Mouse (Mus musculus) heart, embryonic 16.5 days (tissue): ENCODE data around the gene Ccdc105. TPM values are rescaled to one million over a fixed set of nuclear protein-coding genes. Genes with fewer than 3 reads are reported as not detected.

Source experiments
- polyA plus RNA-seq: library from polyadenylated mRNA; unstranded; fragments of >200 nt; fragmentation: Nextera tagmentation; extraction: Ambion mirVana; gene quantifications from 2 replicates; pipeline ENCODE4 v1.2.1, GENCODE M21; 2015

Ccdc105 gene
- polyA plus RNA-seq, 1 experiment from 2014 or later: not detected

Other genes with a start within 250 kb of the Ccdc105 start
- gene Olfr1358, start 235.6 kb downstream of the Ccdc105 start, polyA plus RNA-seq: not detected in 2 replicates
- gene Ilvbl, start 178.7 kb downstream of the Ccdc105 start, polyA plus RNA-seq: 94.5 and 96.4 TPM in 2 replicates
- gene Syde1, start 161.1 kb downstream of the Ccdc105 start, polyA plus RNA-seq: 10.8 and 12.2 TPM in 2 replicates
- not detected in 2 replicates for gene Olfr1357, start 135.0 kb downstream of the Ccdc105 start, polyA plus RNA-seq
- gene Casp14, start 34.8 kb downstream of the Ccdc105 start, polyA plus RNA-seq: 0.09 TPM in 1 of 2 replicates, not detected in the other
- 0.16 and 0.27 TPM in 2 replicates for gene Slc1a6, start 27.4 kb upstream of the Ccdc105 start, polyA plus RNA-seq
- gene Olfr1356, start 99.1 kb upstream of the Ccdc105 start, polyA plus RNA-seq: not detected in 2 replicates
- not detected in 2 replicates for gene Olfr1355, start 122.5 kb upstream of the Ccdc105 start, polyA plus RNA-seq
- not detected in 2 replicates for gene Olfr1354, start 160.1 kb upstream of the Ccdc105 start, polyA plus RNA-seq
- not detected in 2 replicates for gene Olfr8, start 197.6 kb upstream of the Ccdc105 start, polyA plus RNA-seq
- not detected in 2 replicates for gene Olfr1353, start 210.2 kb upstream of the Ccdc105 start, polyA plus RNA-seq
- not detected in 2 replicates for gene Olfr1352, start 228.0 kb upstream of the Ccdc105 start, polyA plus RNA-seq